Mouse (Mus musculus) erythroblast, embryonic 14.5 days (primary cell): ENCODE measurements around the gene Fam184a.

Experiments used
- GATA1 ChIP-seq: IDR thresholded peaks from 2 replicates; pipeline ENCODE4 v1.6.1; 2012; ENCODE audit warnings: low read length, inconsistent platforms, mixed read lengths
- TAL1 ChIP-seq: IDR thresholded peaks from 3 replicates; pipeline ENCODE4 v1.6.1; 2012; ENCODE audit warnings: low read length, inconsistent platforms, mixed read lengths

- no peak for TF ChIP-seq TAL1
- TF ChIP-seq GATA1: no peak
Measured at GRCm38 (mm10) chr10:53634160-53634559, 116.8 kb downstream of the Fam184a start.
